Mouse (Mus musculus) liver, embryonic 12.5 days (tissue): Measurements from ENCODE around the gene Tmem132b. TPM values are rescaled to one million over a fixed set of nuclear protein-coding genes. Genes with fewer than 3 reads are reported as not detected.

Experiments used
- ATAC-seq: fragments of 200-750 bp; cut with Nextera tagmentation; 2 replicates; pipeline ENCODE4 v1.8.0; 2017; ENCODE audit warnings: moderate number of reproducible peaks, mild to moderate bottlenecking, moderate library complexity
- H3K27ac ChIP-seq: fragments of 300-500 bp; sonication (generic); 2 replicates; pipeline ENCODE4 v1.5.1; 2016; ENCODE audit warnings: mild to moderate bottlenecking
- H3K27me3 ChIP-seq: fragments of 300-500 bp; sonication (generic); replicated peaks from 2 replicates; pipeline ENCODE4 v1.6.1; 2016; ENCODE audit warnings: mild to moderate bottlenecking, moderate library complexity
- H3K36me3 ChIP-seq: fragments of 300-500 bp; sonication (generic); 2 replicates; pipeline ENCODE4 v1.6.1; 2016; ENCODE audit warnings: mild to moderate bottlenecking, moderate library complexity
- H3K4me1 ChIP-seq: fragments of 300-500 bp; sonication (generic); 2 replicates; pipeline ENCODE4 v1.6.1; 2016
- H3K4me2 ChIP-seq: fragments of 300-500 bp; sonication (generic); 2 replicates; pipeline ENCODE4 v1.6.1; 2016; ENCODE audit warnings: mild to moderate bottlenecking, moderate library complexity
- H3K4me3 ChIP-seq: fragments of 300-500 bp; sonication (generic); 2 replicates; pipeline ENCODE4 v1.5.1; 2016; ENCODE audit warnings: mild to moderate bottlenecking, moderate library complexity
- H3K9ac ChIP-seq: fragments of 300-500 bp; sonication (generic); 2 replicates; pipeline ENCODE4 v1.6.1; 2016; ENCODE audit warnings: mild to moderate bottlenecking, moderate library complexity
- H3K9me3 ChIP-seq: fragments of 300-500 bp; sonication (generic); replicated peaks from 2 replicates; pipeline ENCODE4 v1.6.1; 2016; ENCODE audit warnings: mild to moderate bottlenecking, moderate library complexity
- WGBS: fragments of 180-500 bp; shearing (Covaris S2); methylation state at CpG from one replicate; pipeline ENCODE4 v1.1.7; 2016; ENCODE audit not compliant: insufficient replicate concordance; 5-methylcytosine and 5-hydroxymethylcytosine counted together
- polyA plus RNA-seq: library from polyadenylated mRNA; unstranded; fragments of >200 nt; fragmentation: Nextera tagmentation; extraction: Ambion mirVana; gene quantifications from 2 replicates; pipeline ENCODE4 v1.2.1, GENCODE M21; 2016

Tmem132b gene
- polyA plus RNA-seq, 1 experiment from 2014 or later: 0.02 TPM

DNA sequence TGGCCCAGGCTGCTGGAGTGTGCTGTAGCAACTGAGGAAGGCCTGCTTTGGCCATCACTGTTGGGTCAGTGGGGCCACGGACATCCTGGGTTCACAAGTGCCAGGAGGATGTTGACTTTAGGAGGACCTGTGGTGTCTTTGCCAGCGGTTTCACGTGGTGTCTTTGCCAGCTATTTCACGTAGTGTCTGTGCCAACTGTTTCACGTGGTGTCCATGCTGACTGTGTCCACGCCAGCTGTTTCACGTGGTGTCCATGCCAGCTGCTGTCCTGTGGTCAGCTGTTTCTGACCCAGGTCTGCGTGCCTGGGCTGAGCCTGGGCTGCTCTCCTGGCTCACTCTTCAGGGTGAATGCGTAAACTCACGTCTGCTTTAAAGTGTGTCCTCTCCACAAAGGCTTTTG is 35.9 kb upstream of the Tmem132b start:
- WGBS: 82% methylated on average over 10 of the region's 10 CpGs
- no peak for ATAC-seq

DNA sequence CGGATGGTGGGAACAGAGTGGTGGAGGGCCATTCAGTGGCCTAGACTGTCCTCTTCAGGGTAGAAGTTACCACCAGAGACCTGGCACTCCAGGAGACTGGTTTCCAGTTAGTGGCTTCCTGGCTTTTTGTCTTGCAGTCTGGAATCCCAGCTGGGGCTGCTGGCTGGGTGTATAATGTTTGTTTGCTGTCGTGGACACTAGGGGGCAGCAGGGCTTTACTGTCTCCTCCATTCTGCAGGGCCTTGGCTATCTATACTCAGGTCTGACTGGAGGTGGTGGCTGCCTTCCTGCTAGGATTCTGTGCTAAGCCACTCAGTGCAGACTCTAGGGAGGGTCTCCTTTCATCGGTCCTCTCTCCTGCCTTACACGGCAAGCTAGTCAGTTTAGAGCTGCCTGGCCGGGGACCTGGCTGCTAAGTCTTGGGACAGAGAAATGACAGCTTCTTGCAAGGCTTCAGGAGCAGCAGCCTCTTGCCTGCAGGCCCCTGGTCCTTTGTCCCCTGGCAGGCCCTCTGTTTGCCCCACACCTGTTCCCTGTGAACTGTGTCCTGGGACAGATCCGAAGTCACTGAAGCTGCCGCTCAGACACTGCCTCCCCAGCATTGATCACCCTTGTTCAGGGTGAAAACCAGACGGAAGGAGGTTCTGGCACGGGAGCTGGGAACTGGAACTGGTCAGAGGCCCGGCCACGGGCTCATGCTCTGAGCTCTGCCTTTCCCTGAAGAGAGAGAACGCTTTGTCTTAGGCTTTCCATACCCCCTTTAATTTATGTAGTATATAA is 33.6 kb upstream of the Tmem132b start:
- Histone ChIP-seq H3K9ac (no peak overlapping the region), H3K4me2 (no peak overlapping the region), H3K4me3 (no peak overlapping the region), H3K36me3 (peaks cover 50% of the 10 kb centered on the region), H3K9me3 (no peaks in the 10 kb centered on the region), H3K27me3 (no peaks in the 10 kb centered on the region), H3K4me1 (no peaks in the 10 kb centered on the region), H3K27ac (no peak overlapping the region)
- 69% methylated on average over 12 of the region's 12 CpGs for WGBS
- peak; percentile 54; the same call in 1 of the 2 replicates for ATAC-seq

More for the DNA sequence above, 35.9 kb upstream of the Tmem132b start:
- H3K4me2 ChIP-seq: no peak overlapping the region
- H3K36me3 ChIP-seq: peaks cover 56% of the 10 kb centered on the region
- H3K9ac ChIP-seq: no peak overlapping the region
- H3K9me3 ChIP-seq: no peaks in the 10 kb centered on the region
- no peak overlapping the region for H3K27ac ChIP-seq
- no peaks in the 10 kb centered on the region for H3K27me3 ChIP-seq
- no peak overlapping the region for H3K4me3 ChIP-seq
- no peaks in the 10 kb centered on the region for H3K4me1 ChIP-seq

DNA sequence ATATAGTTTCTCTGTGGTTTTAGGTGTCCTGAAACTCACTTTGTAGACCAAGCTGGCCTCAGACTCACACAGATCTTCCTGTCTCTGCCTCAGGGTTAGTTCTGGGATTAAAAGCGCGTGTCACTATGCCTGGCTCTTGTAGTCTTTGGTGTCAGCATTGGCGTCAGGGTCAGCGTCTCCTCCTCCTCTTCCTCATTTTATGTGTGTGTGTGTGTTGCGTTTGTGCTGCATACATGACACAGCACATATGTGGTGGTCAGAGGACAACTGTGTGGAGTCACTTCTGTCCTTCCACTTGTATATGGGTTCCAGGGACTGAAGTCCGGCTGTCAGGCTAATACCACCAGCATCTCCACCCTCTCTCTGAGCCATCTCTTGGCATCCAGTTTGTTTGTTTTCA is 30.1 kb upstream of the Tmem132b start:
- WGBS: 60% methylated on average over 6 of the region's 6 CpGs
- Histone ChIP-seq H3K36me3 (peaks cover 52% of the 10 kb centered on the region), H3K4me2 (no peak overlapping the region), H3K27ac (no peak overlapping the region), H3K9ac (no peak overlapping the region), H3K9me3 (no peaks in the 10 kb centered on the region), H3K27me3 (no peaks in the 10 kb centered on the region), H3K4me3 (no peak overlapping the region), H3K4me1 (no peaks in the 10 kb centered on the region)
- ATAC-seq: no peak

DNA sequence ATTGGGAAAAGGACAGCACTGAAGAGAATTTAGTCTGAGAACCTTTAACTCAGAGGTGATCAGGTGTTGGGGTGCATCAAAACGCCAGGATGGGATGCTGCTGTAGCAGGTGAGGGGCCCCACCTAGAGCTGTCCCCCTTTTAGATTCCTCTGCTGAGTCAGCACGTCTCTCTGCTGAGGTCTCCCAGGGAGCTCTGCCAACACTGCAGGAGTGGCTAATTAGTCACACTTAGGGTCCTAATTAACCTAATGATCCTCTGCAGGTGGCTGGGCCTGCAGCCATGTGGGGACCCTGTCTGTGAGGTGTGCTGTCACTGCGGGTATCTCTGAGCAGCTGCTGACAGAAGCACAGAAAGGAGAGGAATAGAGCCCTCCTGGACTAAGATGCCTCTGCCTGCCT is 29.4 kb upstream of the Tmem132b start:
- peaks cover 56% of the 10 kb centered on the region for H3K36me3 ChIP-seq
- 47% methylated on average over 3 of the region's 3 CpGs for WGBS
- no peaks in the 10 kb centered on the region for H3K27me3 ChIP-seq

DNA sequence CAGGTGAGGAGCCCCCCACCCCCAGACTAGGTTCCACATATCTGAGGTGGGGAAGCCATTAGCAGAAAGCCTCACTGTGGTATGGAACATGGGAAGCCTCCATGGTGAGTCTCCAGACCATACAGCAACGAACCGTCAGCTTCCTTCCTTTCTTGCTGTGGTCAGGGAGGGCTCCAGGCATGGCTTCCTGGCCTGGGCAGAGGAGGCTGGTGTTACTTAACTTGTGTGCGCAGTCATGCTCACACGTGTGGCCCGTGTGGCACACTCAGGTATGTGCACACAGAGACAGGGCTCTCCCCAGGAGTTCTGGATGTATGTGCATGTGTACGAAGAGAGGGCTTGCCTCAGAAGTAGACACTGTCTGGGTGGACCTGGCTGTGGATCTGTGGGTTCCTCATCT is 27.9 kb upstream of the Tmem132b start:
- Histone ChIP-seq H3K27ac (no peak overlapping the region), H3K27me3 (no peaks in the 10 kb centered on the region), H3K4me2 (no peak overlapping the region), H3K36me3 (peaks cover 68% of the 10 kb centered on the region), H3K4me3 (no peak overlapping the region), H3K4me1 (no peaks in the 10 kb centered on the region), H3K9me3 (no peaks in the 10 kb centered on the region), H3K9ac (no peak overlapping the region)
- WGBS: 54% methylated on average over 6 of the region's 6 CpGs
- no peak for ATAC-seq

More for the DNA sequence above, 29.4 kb upstream of the Tmem132b start:
- Histone ChIP-seq H3K9me3 (no peaks in the 10 kb centered on the region), H3K4me1 (no peaks in the 10 kb centered on the region), H3K27ac (no peak overlapping the region), H3K9ac (no peak overlapping the region), H3K4me3 (no peak overlapping the region), H3K4me2 (no peak overlapping the region)
- no peak for ATAC-seq

DNA sequence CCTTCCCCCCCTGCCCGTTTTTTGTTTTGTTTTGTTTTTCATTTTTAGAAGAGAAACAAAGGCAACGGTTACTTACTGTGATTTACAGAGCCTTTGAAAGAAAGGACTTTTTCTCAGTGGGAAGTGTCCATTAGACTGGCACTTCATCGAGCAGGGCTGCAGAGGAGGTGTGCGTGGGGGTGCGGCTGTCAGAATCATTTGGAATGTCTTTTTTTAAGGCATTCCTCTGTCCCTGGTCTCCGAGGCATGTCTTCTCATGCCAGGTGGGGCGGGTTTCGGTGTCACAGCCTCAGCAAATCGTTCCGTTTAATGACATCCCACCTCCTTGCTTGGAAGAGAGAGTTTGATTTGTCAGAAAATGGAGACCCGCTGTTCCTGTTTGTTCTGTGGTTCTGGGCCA is 26.9 kb upstream of the Tmem132b start:
- no peaks in the 10 kb centered on the region for H3K4me1 ChIP-seq
- no peaks in the 10 kb centered on the region for H3K27me3 ChIP-seq
- H3K4me3 ChIP-seq: no peak overlapping the region
- no peak overlapping the region for H3K9ac ChIP-seq
- peaks cover 72% of the 10 kb centered on the region for H3K36me3 ChIP-seq
- no peaks in the 10 kb centered on the region for H3K9me3 ChIP-seq
- H3K27ac ChIP-seq: no peak overlapping the region
- ATAC-seq: no peak
- WGBS: 82% methylated on average over 11 of the region's 11 CpGs
- H3K4me2 ChIP-seq: no peak overlapping the region

DNA sequence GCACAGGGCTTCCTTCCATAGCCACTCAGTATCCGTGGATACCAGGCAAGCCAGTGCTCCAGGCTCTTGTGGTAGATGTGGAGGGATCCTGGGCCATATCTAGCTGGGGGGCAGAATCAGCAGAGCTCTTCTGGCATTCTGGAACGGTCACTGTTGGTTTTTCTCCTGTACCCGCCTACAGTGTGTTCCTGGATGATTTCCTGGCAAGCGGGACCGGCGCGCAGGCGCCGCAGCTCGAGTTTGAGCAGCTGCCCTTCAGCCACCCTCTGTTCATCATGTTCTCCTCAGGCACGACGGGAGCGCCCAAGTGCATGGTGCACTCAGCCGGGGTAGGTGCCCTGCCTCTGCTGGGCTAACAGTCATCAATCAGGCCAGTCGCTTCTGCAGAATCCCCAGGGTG is 25.6 kb upstream of the Tmem132b start:
- H3K9me3 ChIP-seq: no peaks in the 10 kb centered on the region
- ATAC-seq: no peak
- no peak overlapping the region for H3K4me2 ChIP-seq
- no peak overlapping the region for H3K9ac ChIP-seq
- H3K4me1 ChIP-seq: no peaks in the 10 kb centered on the region
- no peak overlapping the region for H3K27ac ChIP-seq
- H3K27me3 ChIP-seq: no peaks in the 10 kb centered on the region
- WGBS: 78% methylated on average over 15 of the region's 15 CpGs
- H3K36me3 ChIP-seq: peaks cover 72% of the 10 kb centered on the region
- H3K4me3 ChIP-seq: no peak overlapping the region

DNA sequence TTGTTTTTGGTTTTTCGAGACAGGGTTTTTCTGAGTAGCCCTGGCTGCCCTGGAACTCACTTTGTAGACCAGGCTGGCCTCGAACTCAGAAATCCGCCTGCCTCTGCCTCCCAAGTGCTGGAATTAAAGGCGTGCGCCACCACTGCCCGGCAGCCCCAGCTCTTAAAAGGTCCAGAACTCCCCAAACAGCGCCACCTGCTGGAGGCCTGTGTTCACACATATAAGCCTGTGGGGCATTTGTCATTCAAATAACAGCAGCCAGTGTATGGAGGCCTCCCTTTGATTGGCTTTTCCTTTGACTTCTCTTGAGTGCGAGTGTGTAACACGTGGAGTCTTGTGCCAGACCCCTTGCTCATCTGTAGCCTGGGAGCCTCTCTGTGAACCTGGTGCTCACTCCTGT is 24.0 kb upstream of the Tmem132b start:
- Histone ChIP-seq H3K4me1 (no peaks in the 10 kb centered on the region), H3K4me2 (no peak overlapping the region), H3K9me3 (no peaks in the 10 kb centered on the region), H3K27ac (no peak overlapping the region), H3K27me3 (no peaks in the 10 kb centered on the region), H3K9ac (no peak overlapping the region), H3K4me3 (no peak overlapping the region), H3K36me3 (peaks cover 82% of the 10 kb centered on the region)
- no peak for ATAC-seq
- 88% methylated on average over 9 of the region's 9 CpGs for WGBS

DNA sequence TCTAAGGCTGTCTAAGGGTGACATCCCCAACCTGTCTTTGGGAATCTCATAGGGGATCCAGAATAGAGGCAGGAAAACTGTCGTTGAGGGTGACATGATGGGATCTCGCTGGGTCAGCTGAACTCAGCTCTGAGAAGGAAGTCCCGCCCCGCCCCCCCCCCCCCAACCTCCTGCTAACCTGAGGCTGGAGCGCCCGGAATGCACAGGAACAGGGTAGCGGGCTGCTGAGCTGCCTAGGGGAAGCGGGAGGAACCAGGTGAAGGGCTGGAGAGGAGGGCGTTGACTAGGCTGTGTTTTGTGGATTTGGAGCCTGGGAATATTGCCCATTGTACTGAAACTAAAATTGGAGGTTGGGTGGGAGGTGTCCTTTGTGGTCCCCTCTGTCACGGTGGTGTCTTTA is 23.6 kb upstream of the Tmem132b start:
- Histone ChIP-seq H3K4me3 (no peak overlapping the region), H3K27ac (no peak overlapping the region), H3K4me1 (no peaks in the 10 kb centered on the region), H3K9ac (no peak overlapping the region), H3K36me3 (peaks cover 83% of the 10 kb centered on the region), H3K4me2 (no peak overlapping the region), H3K9me3 (no peaks in the 10 kb centered on the region), H3K27me3 (no peaks in the 10 kb centered on the region)
- no peak for ATAC-seq
- WGBS: 81% methylated on average over 10 of the region's 10 CpGs

DNA sequence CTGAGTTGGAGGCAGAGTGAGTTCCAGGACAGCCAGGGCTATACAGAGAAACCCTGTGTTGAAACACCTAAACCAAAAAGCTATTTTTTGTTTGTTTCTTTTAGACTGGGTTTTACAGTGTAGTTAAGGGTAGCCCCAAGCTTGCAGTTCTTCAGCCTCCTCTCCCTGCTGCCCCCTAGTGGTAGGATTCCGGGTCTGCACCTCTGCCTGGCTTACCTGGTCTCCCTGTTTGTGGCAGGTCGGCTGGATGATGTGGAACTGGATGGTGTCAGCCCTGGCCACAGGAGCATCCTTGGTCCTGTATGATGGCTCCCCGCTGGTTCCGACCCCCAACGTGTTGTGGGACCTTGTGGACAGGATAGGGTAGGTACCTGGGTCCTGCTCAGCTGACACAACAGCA is 22.0 kb upstream of the Tmem132b start:
- Histone ChIP-seq H3K27ac (no peak overlapping the region), H3K36me3 (peaks cover 87% of the 10 kb centered on the region), H3K9ac (no peak overlapping the region), H3K4me2 (no peak overlapping the region), H3K27me3 (no peaks in the 10 kb centered on the region), H3K9me3 (no peaks in the 10 kb centered on the region), H3K4me3 (no peak overlapping the region), H3K4me1 (no peaks in the 10 kb centered on the region)
- no peak for ATAC-seq
- 40% methylated on average over 5 of the region's 5 CpGs for WGBS

DNA sequence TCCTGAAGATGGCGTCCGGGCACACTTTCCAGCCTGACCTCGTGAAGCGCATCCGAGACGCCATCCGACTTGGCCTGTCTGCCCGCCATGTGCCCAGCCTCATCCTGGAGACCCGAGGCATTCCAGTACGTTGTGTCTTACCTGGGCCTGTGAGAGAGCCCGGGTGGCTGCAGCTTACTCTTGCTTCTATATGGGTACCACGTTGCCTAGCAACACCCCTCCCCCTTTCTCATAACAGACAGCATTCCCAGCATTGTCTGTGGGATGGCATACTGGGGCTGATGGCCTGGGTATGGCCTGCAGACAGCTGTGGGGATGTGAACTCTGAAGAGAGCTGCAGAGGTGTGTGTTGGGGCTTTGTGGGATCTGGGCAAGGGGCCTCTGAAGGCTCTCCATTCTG is 16.6 kb upstream of the Tmem132b start:
- H3K9me3 ChIP-seq: no peaks in the 10 kb centered on the region
- 76% methylated on average over 12 of the region's 12 CpGs for WGBS
- ATAC-seq: no peak

DNA sequence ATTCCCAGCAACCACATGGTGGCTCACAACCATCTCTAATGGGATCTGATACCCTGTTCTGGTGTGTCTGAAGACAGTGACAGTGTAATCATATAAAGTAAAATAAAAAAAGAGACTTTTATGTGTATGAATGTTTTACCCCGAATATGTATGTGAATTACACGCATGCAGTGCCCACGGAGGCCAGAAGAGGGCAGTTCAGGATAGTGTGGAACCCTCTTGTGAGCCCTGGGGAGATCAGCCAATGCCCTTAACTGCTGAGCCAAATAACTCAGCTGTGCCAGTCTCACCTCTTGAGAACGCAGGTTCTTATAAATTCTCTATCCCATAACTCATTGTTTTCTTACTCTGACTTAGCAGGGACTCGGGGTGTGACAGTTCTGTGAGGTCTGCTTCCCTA is 12.9 kb upstream of the Tmem132b start:
- no peaks in the 10 kb centered on the region for H3K9me3 ChIP-seq
- no peaks in the 10 kb centered on the region for H3K27me3 ChIP-seq
- peaks cover 41% of the 10 kb centered on the region for H3K36me3 ChIP-seq
- no peak overlapping the region for H3K4me2 ChIP-seq
- H3K4me1 ChIP-seq: peaks cover 8% of the 10 kb centered on the region; the same call in 1 of the 2 replicates
- WGBS: 65% methylated on average over 5 of the region's 5 CpGs
- ATAC-seq: no peak
- H3K27ac ChIP-seq: no peak overlapping the region
- H3K4me3 ChIP-seq: no peak overlapping the region
- H3K9ac ChIP-seq: no peak overlapping the region

More for the DNA sequence above, 16.6 kb upstream of the Tmem132b start:
- Histone ChIP-seq H3K4me1 (no peaks in the 10 kb centered on the region), H3K27ac (no peak overlapping the region), H3K36me3 (peaks cover 73% of the 10 kb centered on the region), H3K4me2 (no peak overlapping the region), H3K27me3 (no peaks in the 10 kb centered on the region), H3K9ac (no peak overlapping the region), H3K4me3 (no peak overlapping the region)
